Mouse (Mus musculus): Measurements from ENCODE around the gene Antxr1. TPM values are rescaled to one million over a fixed set of nuclear protein-coding genes. Genes with fewer than 3 reads are reported as not detected.
"Not testable (repeated sequence)": the region's sequence is repeated elsewhere in the genome, so short reads cannot be mapped to it uniquely, and the experiment has no call there.

The Antxr1 gene
- polyA plus RNA-seq, 2 experiments from 2014 or later: not detected

DNA sequence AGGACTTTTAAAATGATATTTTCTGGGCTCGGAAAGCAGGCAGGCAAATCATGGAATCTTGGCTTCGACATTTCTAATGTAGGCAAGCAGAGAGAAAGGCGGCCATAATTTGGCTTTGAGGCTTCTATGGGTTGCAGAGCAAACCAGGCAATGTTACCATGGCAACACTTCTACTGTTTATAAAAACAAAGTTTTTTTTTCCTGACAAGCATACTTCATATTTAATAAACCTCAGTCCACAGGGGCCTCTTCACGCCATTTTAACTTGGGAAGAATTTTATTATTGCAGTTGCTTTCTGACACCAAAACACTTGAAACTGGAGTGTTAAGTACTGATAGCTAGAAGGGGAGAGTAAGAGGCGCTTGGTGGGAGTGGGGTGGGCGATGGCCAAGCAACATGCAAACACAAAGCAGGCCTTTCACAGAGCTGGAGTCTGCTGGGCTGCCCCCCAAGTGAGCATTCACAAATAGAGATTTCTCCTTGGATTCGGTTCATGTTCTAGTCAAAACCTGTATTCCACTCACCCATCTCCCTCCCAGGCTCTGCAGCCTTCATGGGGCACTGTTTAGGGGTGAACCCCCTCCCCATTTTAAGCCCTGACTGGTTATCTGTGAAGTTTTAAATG lies 235.8 kb downstream of the Antxr1 start:
- ATAC-seq: no peak

DNA sequence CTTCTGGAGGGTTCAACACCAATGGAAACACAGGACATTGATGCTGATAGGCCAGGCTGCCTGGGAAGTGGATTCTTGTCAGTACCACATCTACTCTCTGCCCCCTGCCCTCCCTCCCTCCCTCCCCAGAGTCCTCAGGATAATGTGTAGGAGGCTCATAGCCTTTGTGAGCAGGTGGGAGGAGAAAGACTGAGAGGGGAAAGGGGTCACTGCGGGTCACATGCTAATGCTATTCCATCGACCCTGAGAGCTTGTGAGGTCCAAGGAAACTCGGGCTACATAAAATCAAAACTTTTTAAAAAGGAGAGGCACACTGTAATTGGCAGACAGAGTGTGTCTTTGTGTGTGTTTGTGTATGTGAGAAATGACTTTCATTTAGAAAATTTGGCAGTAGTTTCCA lies 236.4 kb downstream of the Antxr1 start:
- no peak for ATAC-seq

DNA sequence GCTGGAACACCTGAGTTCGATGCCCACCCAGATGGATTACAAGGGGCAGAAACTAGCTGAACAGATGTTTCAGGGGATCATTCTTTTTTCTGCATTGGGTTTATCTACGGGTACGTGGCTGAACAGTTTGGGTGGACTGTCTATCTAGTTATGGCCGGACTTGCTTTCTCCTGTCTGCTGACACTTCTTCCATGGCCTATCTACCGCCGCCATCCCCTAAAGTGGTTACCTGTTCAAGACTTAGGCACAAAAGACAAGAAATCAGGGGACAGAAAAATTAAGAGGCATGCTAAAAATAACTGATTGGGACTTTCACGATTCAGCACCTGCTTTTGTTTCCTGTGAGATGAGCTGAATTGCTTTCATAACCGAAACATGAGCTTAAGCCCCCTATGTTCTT lies 242.0 kb downstream of the Antxr1 start:
- not testable (repeated sequence) for ATAC-seq

DNA sequence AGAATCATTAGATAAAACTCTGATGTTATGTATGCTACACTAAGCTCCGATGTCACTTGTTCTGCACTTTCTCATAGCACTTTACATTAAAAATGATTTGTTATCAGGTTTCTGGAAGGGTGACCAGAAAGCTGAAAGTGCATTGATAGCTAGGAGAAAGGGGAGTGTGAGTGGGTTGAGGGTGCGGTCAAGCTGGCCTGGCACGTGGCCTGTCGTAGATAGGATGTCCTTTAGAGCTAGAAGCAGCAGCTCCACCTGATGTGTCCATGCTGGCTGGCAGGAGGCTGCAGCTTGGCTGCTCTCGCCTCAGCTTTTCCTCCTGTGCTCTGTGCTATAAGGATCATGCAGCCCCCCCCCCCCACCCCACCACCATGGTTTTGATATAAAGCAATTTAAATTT lies 243.1 kb downstream of the Antxr1 start:
- no peak for ATAC-seq

DNA sequence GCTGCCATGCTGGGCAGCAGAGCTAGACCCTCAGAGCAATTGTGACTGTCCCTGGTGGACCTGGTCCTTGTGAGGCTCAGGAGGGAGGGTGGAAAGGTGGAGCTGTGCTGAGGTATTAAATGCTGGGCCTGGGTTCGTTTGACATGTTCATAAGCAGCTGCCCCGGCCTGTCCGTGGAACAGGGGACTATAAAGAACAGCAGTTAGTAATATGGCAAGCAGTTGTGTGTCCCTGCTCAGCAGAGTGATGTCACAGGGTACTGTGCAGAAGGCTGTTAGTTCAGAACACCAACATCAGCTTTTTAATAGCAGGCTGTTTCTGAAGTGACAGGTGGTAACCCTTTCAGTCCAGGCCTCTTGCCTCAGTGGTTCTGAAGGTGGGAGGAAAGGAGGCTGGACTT lies 244.7 kb downstream of the Antxr1 start:
- ATAC-seq: no peak

DNA sequence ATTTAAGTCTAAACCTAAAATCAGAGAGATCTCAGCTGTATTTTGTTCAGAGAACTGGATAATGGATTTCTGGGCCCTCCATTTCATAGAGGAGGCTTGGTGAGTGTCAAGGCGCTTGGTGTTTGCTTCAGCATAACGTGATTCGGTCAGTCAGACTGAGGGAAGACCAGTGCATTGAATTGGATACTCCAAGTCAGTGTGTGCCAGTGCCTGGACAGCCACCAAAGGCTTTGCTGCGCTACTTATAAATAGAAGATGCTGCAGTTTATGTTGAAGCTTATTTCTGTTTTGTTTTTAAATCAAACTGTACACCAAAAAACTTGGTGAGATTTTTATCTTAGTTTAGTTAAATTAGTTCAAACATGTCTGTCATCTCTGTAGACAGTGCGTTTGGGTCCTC lies 247.3 kb downstream of the Antxr1 start:
- ATAC-seq: no peak

DNA sequence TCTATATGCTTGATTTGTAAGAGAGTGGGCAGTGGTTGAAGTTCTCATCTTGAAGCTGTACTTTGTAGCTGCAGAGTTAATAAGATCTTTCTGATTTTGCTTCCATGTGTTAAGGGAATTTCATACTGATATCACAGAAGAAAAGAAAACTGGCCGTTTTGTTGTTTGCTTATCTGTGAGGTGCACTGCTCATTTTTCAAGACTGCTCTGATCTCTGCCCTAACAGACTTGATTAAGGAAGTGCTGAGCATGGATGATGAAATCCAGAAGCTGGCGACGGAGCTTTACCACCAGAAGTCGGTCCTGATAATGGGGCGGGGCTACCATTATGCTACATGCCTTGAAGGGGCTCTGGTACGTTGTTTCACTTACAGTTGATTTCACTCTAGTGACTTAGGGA lies 250.6 kb downstream of the Antxr1 start:
- ATAC-seq: no peak

Other genes starting within 250 kb of the Antxr1 start
- not detected for gene D6Ertd527e, start 231.1 kb downstream of the Antxr1 start, polyA plus RNA-seq (2017; shearing (Covaris generic))
- not detected for gene Gkn1, start 15.1 kb upstream of the Antxr1 start, polyA plus RNA-seq (2017; shearing (Covaris generic))
- gene Gkn2, start 37.5 kb upstream of the Antxr1 start, polyA plus RNA-seq (2017; shearing (Covaris generic)): not detected
- gene Gkn3, start 53.1 kb upstream of the Antxr1 start, polyA plus RNA-seq (2017; shearing (Covaris generic)): not detected
- not detected for gene Bmp10, start 93.2 kb upstream of the Antxr1 start, polyA plus RNA-seq (2017; shearing (Covaris generic))
- gene Arhgap25, start 197.4 kb upstream of the Antxr1 start, polyA plus RNA-seq (2017; shearing (Covaris generic)): 100 to 1,000 TPM; 109 to 197 TPM